Mouse (Mus musculus) forebrain, embryonic 15.5 days (tissue): Measurements from ENCODE around the gene Card10. TPM values are rescaled to one million over a fixed set of nuclear protein-coding genes. Genes with fewer than 3 reads are reported as not detected.
A peak's percentile ranks its signal among the peaks of the same experiment; 100 is the strongest.
"Not testable (repeated sequence)": the region's sequence is repeated elsewhere in the genome, so short reads cannot be mapped to it uniquely, and the experiment has no call there.

Experiments
- ATAC-seq: fragments of 200-750 bp; cut with Nextera tagmentation; replicated peaks from 2 replicates; pipeline ENCODE4 v1.8.0; 2017; ENCODE audit warnings: mild to moderate bottlenecking, moderate TSS enrichment, moderate library complexity
- H3K27ac ChIP-seq: fragments of 300-500 bp; sonication (generic); replicated peaks from 2 replicates; pipeline ENCODE4 v1.5.1; 2015; ENCODE audit warnings: mild to moderate bottlenecking, inconsistent platforms
- H3K27me3 ChIP-seq: fragments of 300-500 bp; sonication (generic); 2 replicates; pipeline ENCODE4 v1.6.1; 2015; ENCODE audit warnings: inconsistent platforms
- H3K36me3 ChIP-seq: fragments of 300-500 bp; sonication (generic); 2 replicates; pipeline ENCODE4 v1.6.1; 2015; ENCODE audit warnings: mild to moderate bottlenecking, inconsistent platforms
- H3K4me1 ChIP-seq: fragments of 300-500 bp; sonication (generic); 2 replicates; pipeline ENCODE4 v1.6.1; 2015; ENCODE audit warnings: inconsistent platforms
- H3K4me2 ChIP-seq: fragments of 300-500 bp; sonication (generic); replicated peaks from 2 replicates; pipeline ENCODE4 v1.6.1; 2015; ENCODE audit warnings: mild to moderate bottlenecking, inconsistent platforms
- H3K4me3 ChIP-seq: fragments of 300-500 bp; sonication (generic); 2 replicates; pipeline ENCODE4 v1.5.1; 2015; ENCODE audit warnings: mild to moderate bottlenecking, inconsistent platforms
- H3K9ac ChIP-seq: fragments of 300-500 bp; sonication (generic); replicated peaks from 2 replicates; pipeline ENCODE4 v1.6.1; 2015; ENCODE audit warnings: mild to moderate bottlenecking, inconsistent platforms
- H3K9me3 ChIP-seq: fragments of 300-500 bp; sonication (generic); 2 replicates; pipeline ENCODE4 v1.6.1; 2016; ENCODE audit warnings: inconsistent platforms
- WGBS: fragments of 180-500 bp; shearing (Covaris S2); methylation state at CpG from one replicate; pipeline ENCODE4 v1.1.7; 2015; ENCODE audit warnings: mixed read lengths; 5-methylcytosine and 5-hydroxymethylcytosine counted together
- polyA plus RNA-seq: library from polyadenylated mRNA; unstranded; fragments of >200 nt; fragmentation: Nextera tagmentation; extraction: Ambion mirVana; gene quantifications from 2 replicates; pipeline ENCODE4 v1.2.1, GENCODE M21; 2015

Card10 gene
- 1.3 and 1.7 TPM in 2 replicates for polyA plus RNA-seq

GRCm38 (mm10) chr15:78802776-78803391, at the start of gene Card10:
Gene Card10, minus strand, starts transcription at chr15:78803042.
- peak within 1 kb of the TSS; percentile 47 for H3K4me3 ChIP-seq
- under 1% methylated on average over 65 of the region's 70 CpGs for WGBS
- peak; percentile 52 for ATAC-seq

GRCm38 (mm10) chr15:78851505-78852153, 48.8 kb upstream of the Card10 start:
- no peak overlapping the region for H3K4me3 ChIP-seq
- H3K27ac ChIP-seq: no peak overlapping the region
- H3K4me2 ChIP-seq: peak overlapping the region; percentile 22; the same call in 1 of the 2 replicates
- ATAC-seq: peak; percentile 75
- 16% methylated on average over 13 of the region's 13 CpGs for WGBS
- no peaks in the 10 kb centered on the region for H3K36me3 ChIP-seq
- no peaks in the 10 kb centered on the region for H3K27me3 ChIP-seq
- H3K9me3 ChIP-seq: no peaks in the 10 kb centered on the region
- no peaks in the 10 kb centered on the region for H3K4me1 ChIP-seq
- H3K9ac ChIP-seq: no peak overlapping the region

More at GRCm38 (mm10) chr15:78802776-78803391, at the start of gene Card10:
- Histone ChIP-seq H3K36me3 (no peaks in the 10 kb centered on the region), H3K9me3 (no peaks in the 10 kb centered on the region), H3K9ac (peak within 1 kb of the TSS; percentile 54), H3K27ac (no peak within 1 kb of the TSS; the same call in 1 of the 2 replicates), H3K4me2 (peak within 1 kb of the TSS; percentile 92), H3K27me3 (peaks cover 27% of the 10 kb centered on the region), H3K4me1 (peaks cover 34% of the 10 kb centered on the region)

DNA sequence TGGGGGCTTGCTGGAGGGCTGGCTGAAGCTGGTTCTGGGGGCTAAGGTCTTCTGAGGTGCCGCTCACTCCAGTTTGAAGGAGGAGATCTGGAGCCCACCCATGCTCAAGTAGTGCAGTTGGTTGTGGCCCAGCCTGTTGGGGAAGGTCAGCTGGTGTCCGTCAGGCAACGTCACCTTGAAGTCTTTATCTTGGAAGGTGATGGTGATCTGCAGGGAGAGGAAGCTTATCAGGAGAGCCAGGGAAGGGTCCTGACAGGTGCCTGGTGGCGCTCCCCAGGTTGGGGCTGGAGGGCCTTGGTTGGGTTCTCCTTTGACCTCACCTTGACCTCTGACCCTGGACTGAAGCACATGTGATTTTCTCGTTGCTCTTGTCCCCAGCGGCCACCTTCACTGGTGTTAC, 48.1 kb upstream of the Card10 start:
- no peak overlapping the region for H3K4me3 ChIP-seq
- no peaks in the 10 kb centered on the region for H3K9me3 ChIP-seq
- no peaks in the 10 kb centered on the region for H3K36me3 ChIP-seq
- WGBS: 80% methylated on average over 6 of the region's 6 CpGs
- no peak for ATAC-seq
- no peaks in the 10 kb centered on the region for H3K27me3 ChIP-seq
- no peaks in the 10 kb centered on the region for H3K4me1 ChIP-seq
- H3K9ac ChIP-seq: no peak overlapping the region
- H3K27ac ChIP-seq: no peak overlapping the region
- no peak overlapping the region for H3K4me2 ChIP-seq

GRCm38 (mm10) chr15:78850059-78850824, 47.4 kb upstream of the Card10 start:
- Histone ChIP-seq H3K27ac (no peak overlapping the region), H3K9ac (no peak overlapping the region), H3K27me3 (no peaks in the 10 kb centered on the region), H3K36me3 (no peaks in the 10 kb centered on the region), H3K9me3 (no peaks in the 10 kb centered on the region), H3K4me1 (0 out of 2 replicates have a peak, but pooled peaks cover 2% of the 10 kb centered on the region), H3K4me3 (no peak overlapping the region), H3K4me2 (no peak overlapping the region)
- WGBS: 68% methylated on average over 15 of the region's 15 CpGs
- no peak for ATAC-seq

GRCm38 (mm10) chr15:78849485-78849884, 46.6 kb upstream of the Card10 start:
- 92% methylated on average over 12 of the region's 12 CpGs for WGBS
- Histone ChIP-seq H3K9ac (no peak overlapping the region), H3K4me1 (0 out of 2 replicates have a peak, but pooled peaks cover 8% of the 10 kb centered on the region), H3K4me2 (no peak overlapping the region), H3K27me3 (peaks cover 2% of the 10 kb centered on the region; the same call in 1 of the 2 replicates), H3K36me3 (no peaks in the 10 kb centered on the region), H3K27ac (no peak overlapping the region), H3K9me3 (no peaks in the 10 kb centered on the region), H3K4me3 (no peak overlapping the region)
- no peak for ATAC-seq

GRCm38 (mm10) chr15:78848467-78848866, 45.6 kb upstream of the Card10 start:
- Histone ChIP-seq H3K4me1 (0 out of 2 replicates have a peak, but pooled peaks cover 8% of the 10 kb centered on the region), H3K4me3 (no peak overlapping the region), H3K9ac (no peak overlapping the region), H3K27me3 (peaks cover 12% of the 10 kb centered on the region), H3K4me2 (no peak overlapping the region), H3K27ac (no peak overlapping the region), H3K36me3 (no peaks in the 10 kb centered on the region), H3K9me3 (no peaks in the 10 kb centered on the region)
- WGBS: 25% methylated on average over 5 of the region's 5 CpGs
- no peak for ATAC-seq

DNA sequence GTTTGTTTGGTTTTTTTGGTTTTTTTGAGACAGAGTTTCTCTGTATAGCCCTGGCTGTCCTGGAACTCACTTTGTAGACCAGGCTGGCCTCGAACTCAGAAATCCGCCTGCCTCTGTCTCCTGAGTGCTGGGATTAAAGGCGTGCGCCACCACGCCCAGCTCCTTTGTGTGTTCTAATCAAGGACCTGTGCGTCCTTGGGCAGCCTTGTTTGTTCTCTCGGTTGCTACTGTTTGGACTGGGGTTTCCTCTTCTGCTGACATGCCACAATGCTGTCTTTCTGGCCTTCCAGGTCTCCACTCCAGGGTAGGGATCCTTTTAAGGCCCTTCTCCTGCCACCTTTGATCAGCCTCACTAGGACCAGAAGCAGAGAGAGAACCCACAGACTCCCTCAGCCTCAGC, 44.0 kb upstream of the Card10 start:
- H3K36me3 ChIP-seq, H3K4me2 ChIP-seq, H3K9me3 ChIP-seq, H3K27ac ChIP-seq, ATAC-seq, H3K4me3 ChIP-seq, H3K9ac ChIP-seq: not testable (repeated sequence)
- Histone ChIP-seq H3K27me3 (peaks cover 22% of the 10 kb centered on the region), H3K4me1 (peaks cover 18% of the 10 kb centered on the region)
- WGBS: 78% methylated on average over 7 of the region's 7 CpGs

GRCm38 (mm10) chr15:78846352-78846751, 43.5 kb upstream of the Card10 start:
- peaks cover 18% of the 10 kb centered on the region for H3K4me1 ChIP-seq
- peaks cover 23% of the 10 kb centered on the region for H3K27me3 ChIP-seq
- H3K9ac ChIP-seq: no peak overlapping the region
- H3K9me3 ChIP-seq: no peaks in the 10 kb centered on the region
- 63% methylated on average over 8 of the region's 8 CpGs for WGBS
- no peak overlapping the region for H3K4me2 ChIP-seq
- H3K4me3 ChIP-seq: no peak overlapping the region
- H3K27ac ChIP-seq: no peak overlapping the region
- no peaks in the 10 kb centered on the region for H3K36me3 ChIP-seq
- ATAC-seq: no peak

DNA sequence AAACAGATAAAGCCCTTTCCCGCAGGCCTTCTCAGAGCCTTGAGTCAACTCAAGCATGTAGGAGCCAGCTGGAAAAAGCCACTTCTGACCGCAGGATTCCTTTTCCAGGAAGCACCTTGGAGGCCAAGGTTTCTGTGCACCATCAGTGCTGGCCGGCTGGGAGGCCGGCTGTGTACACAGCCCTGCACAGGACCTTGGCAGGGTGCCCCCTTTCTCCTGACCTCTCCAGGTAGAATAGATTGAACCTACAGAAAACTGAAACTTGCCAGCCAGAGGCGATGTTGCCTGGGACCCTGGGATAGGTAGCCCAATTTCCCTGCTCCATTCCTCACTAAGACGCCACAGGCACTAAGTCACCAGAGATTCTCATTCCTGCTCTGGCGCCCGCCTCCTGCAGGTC, 43.0 kb upstream of the Card10 start:
- Histone ChIP-seq H3K27ac (no peak overlapping the region), H3K27me3 (peaks cover 26% of the 10 kb centered on the region), H3K9ac (no peak overlapping the region), H3K4me2 (no peak overlapping the region), H3K9me3 (no peaks in the 10 kb centered on the region), H3K4me3 (no peak overlapping the region), H3K36me3 (no peaks in the 10 kb centered on the region), H3K4me1 (peaks cover 22% of the 10 kb centered on the region)
- no peak for ATAC-seq
- WGBS: 83% methylated on average over 8 of the region's 8 CpGs

- H3K27ac ChIP-seq: no peak overlapping the region
- H3K36me3 ChIP-seq: no peaks in the 10 kb centered on the region
- no peak overlapping the region for H3K4me2 ChIP-seq
- H3K4me3 ChIP-seq: no peak overlapping the region
- H3K27me3 ChIP-seq: peaks cover 26% of the 10 kb centered on the region
- peaks cover 27% of the 10 kb centered on the region for H3K4me1 ChIP-seq
- no peak for ATAC-seq
- WGBS: 75% methylated on average over 11 of the region's 11 CpGs
- no peaks in the 10 kb centered on the region for H3K9me3 ChIP-seq
- no peak overlapping the region for H3K9ac ChIP-seq
Observed at GRCm38 (mm10) chr15:78845321-78845720, 42.5 kb upstream of the Card10 start.

GRCm38 (mm10) chr15:78844791-78845190, 41.9 kb upstream of the Card10 start:
- Histone ChIP-seq H3K9ac (no peak overlapping the region), H3K36me3 (no peaks in the 10 kb centered on the region), H3K4me2 (no peak overlapping the region), H3K9me3 (no peaks in the 10 kb centered on the region), H3K4me3 (no peak overlapping the region), H3K4me1 (peaks cover 33% of the 10 kb centered on the region), H3K27me3 (peaks cover 26% of the 10 kb centered on the region), H3K27ac (no peak overlapping the region)
- ATAC-seq: no peak
- 42% methylated on average over 9 of the region's 9 CpGs for WGBS
